Mouse (Mus musculus) midbrain, postnatal 0 days (tissue): ENCODE data around the gene Palld. TPM values are rescaled to one million over a fixed set of nuclear protein-coding genes. Genes with fewer than 3 reads are reported as not detected.

Source experiments
- ATAC-seq: fragments of 200-750 bp; cut with Nextera tagmentation; 2 replicates; pipeline ENCODE4 v1.8.0; 2017; ENCODE audit warnings: moderate number of reproducible peaks, mild to moderate bottlenecking, moderate TSS enrichment, moderate library complexity; ENCODE audit not compliant: low FRiP score
- DNase-seq: peaks from one replicate; pipeline ENCODE4 v3.0.0-alpha.2; 2015; ENCODE audit warnings: low spot score
- H3K27ac ChIP-seq: fragments of 300-500 bp; sonication (generic); 2 replicates; pipeline ENCODE4 v1.5.1; 2014; ENCODE audit warnings: low read depth, mild to moderate bottlenecking, low read length, mixed read lengths
- H3K27me3 ChIP-seq: fragments of 300-500 bp; sonication (generic); 2 replicates; pipeline ENCODE4 v1.6.1; 2014; ENCODE audit warnings: low read length, control low read depth, mixed read lengths; ENCODE audit not compliant: insufficient read depth
- H3K36me3 ChIP-seq: fragments of 300-500 bp; sonication (generic); 2 replicates; pipeline ENCODE4 v1.6.1; 2014; ENCODE audit warnings: low read length, control low read depth, mixed read lengths; ENCODE audit not compliant: insufficient read depth
- H3K4me1 ChIP-seq: fragments of 300-500 bp; sonication (generic); 2 replicates; pipeline ENCODE4 v1.6.1; 2014; ENCODE audit warnings: mild to moderate bottlenecking, control low read depth, antibody characterized with exemption, low read length, mixed read lengths; ENCODE audit not compliant: insufficient read depth
- H3K4me2 ChIP-seq: fragments of 300-500 bp; sonication (generic); 2 replicates; pipeline ENCODE4 v1.6.1; 2014; ENCODE audit warnings: low read depth, mild to moderate bottlenecking, low read length, mixed read lengths; ENCODE audit not compliant: poor library complexity, severe bottlenecking
- H3K4me3 ChIP-seq: fragments of 300-500 bp; sonication (generic); 2 replicates; pipeline ENCODE4 v1.5.1; 2014; ENCODE audit warnings: low read depth, mild to moderate bottlenecking, low read length, moderate library complexity
- H3K9ac ChIP-seq: fragments of 300-500 bp; sonication (generic); replicated peaks from 2 replicates; pipeline ENCODE4 v1.6.1; 2014; ENCODE audit warnings: mild to moderate bottlenecking, low read length, moderate library complexity, mixed read lengths; ENCODE audit not compliant: poor library complexity, severe bottlenecking
- H3K9me3 ChIP-seq: fragments of 300-500 bp; sonication (generic); 2 replicates; pipeline ENCODE4 v1.6.1; 2016; ENCODE audit warnings: low read length, control low read depth
- CTCF ChIP-seq: IDR thresholded peaks from 2 replicates; pipeline ENCODE4 v1.5.1; 2016; ENCODE audit warnings: antibody characterized with exemption, mild to moderate bottlenecking
- WGBS: fragments of 180-500 bp; shearing (Covaris S2); extraction: QIAGEN DNeasy Blood & Tissue Kit; methylation state at CpG from one replicate; pipeline ENCODE4 v1.1.7; 2014; 5-methylcytosine and 5-hydroxymethylcytosine counted together
- polyA plus RNA-seq: library from polyadenylated mRNA; unstranded; fragments of >200 nt; fragmentation: Nextera tagmentation; extraction: Ambion mirVana; gene quantifications from 2 replicates; pipeline ENCODE4 v1.2.1, GENCODE M21; 2015
- total RNA-seq: library from RNA; depleted of rRNA; stranded (reverse); fragments of >200 nt; gene quantifications from 2 replicates; pipeline ENCODE4 v1.2.3, GENCODE M21; 2014

The Palld gene
- total and polyA plus RNA-seq, 2 experiments from 2014 or later, result 3.9 to 10.8 TPM

GRCm38 (mm10) chr8:61569721-61570120 lies 332.8 kb downstream of the Palld start:
- DNase-seq (no peak), ATAC-seq (no peak)
- Histone ChIP-seq H3K9ac (no peak overlapping the region), H3K27me3 (no peaks in the 10 kb centered on the region), H3K4me3 (no peak overlapping the region), H3K36me3 (no peaks in the 10 kb centered on the region), H3K4me1 (no peaks in the 10 kb centered on the region), H3K27ac (no peak overlapping the region), H3K4me2 (no peak overlapping the region), H3K9me3 (no peaks in the 10 kb centered on the region)
- 47% methylated on average over 4 of the region's 4 CpGs for WGBS
- TF ChIP-seq CTCF, result no peak

DNA sequence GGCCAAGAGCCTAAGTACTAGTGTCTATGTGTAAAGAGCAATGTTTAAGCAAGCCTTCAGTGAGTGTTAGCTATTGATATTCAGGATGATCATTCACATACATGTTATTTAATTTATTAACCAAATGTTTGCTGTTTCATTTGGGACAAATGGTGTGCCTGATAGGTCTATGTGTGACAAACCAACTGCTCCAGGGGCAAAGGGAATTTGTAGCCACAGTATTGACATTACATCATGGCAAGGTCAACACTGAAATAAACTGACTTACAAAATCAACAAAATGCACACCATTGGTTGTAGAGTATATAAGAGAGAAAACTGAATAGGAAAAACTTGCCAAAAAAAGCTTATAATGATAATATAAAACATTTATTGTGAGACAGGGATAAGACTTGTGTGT lies 333.3 kb downstream of the Palld start:
- Histone ChIP-seq H3K27ac (no peak overlapping the region), H3K9ac (no peak overlapping the region), H3K4me1 (no peaks in the 10 kb centered on the region), H3K9me3 (no peaks in the 10 kb centered on the region), H3K36me3 (no peaks in the 10 kb centered on the region), H3K27me3 (no peaks in the 10 kb centered on the region), H3K4me2 (no peak overlapping the region), H3K4me3 (no peak overlapping the region)
- DNase-seq (no peak), ATAC-seq (no peak)
- TF ChIP-seq CTCF, result no peak

GRCm38 (mm10) chr8:61563378-61563777 lies 339.1 kb downstream of the Palld start:
- 76% methylated on average over 4 of the region's 4 CpGs for WGBS
- no peak overlapping the region for H3K27ac ChIP-seq
- H3K27me3 ChIP-seq, result no peaks in the 10 kb centered on the region
- no peak overlapping the region for H3K4me2 ChIP-seq
- H3K9me3 ChIP-seq, result no peaks in the 10 kb centered on the region
- H3K4me1 ChIP-seq, result no peaks in the 10 kb centered on the region
- no peaks in the 10 kb centered on the region for H3K36me3 ChIP-seq
- DNase-seq (no peak), ATAC-seq (no peak)
- TF ChIP-seq CTCF, result no peak
- H3K9ac ChIP-seq, result no peak overlapping the region
- H3K4me3 ChIP-seq, result no peak overlapping the region

- H3K9me3 ChIP-seq, result no peaks in the 10 kb centered on the region
- H3K36me3 ChIP-seq, result no peaks in the 10 kb centered on the region
- no peak overlapping the region for H3K4me3 ChIP-seq
- 91% methylated on average over 4 of the region's 4 CpGs for WGBS
- no peak overlapping the region for H3K4me2 ChIP-seq
- H3K27ac ChIP-seq, result no peak overlapping the region
- ATAC-seq, result no peak
- no peak for TF ChIP-seq CTCF
- H3K4me1 ChIP-seq, result no peaks in the 10 kb centered on the region
- H3K27me3 ChIP-seq, result no peaks in the 10 kb centered on the region
- no peak overlapping the region for H3K9ac ChIP-seq
- DNase-seq, result no peak
Observed at GRCm38 (mm10) chr8:61562626-61563025, 339.9 kb downstream of the Palld start.

- WGBS, result 97% methylated on average over 5 of the region's 5 CpGs
- Histone ChIP-seq H3K27ac (no peak overlapping the region), H3K4me3 (no peak overlapping the region), H3K27me3 (no peaks in the 10 kb centered on the region), H3K4me2 (no peak overlapping the region), H3K4me1 (no peaks in the 10 kb centered on the region), H3K9ac (no peak overlapping the region), H3K9me3 (no peaks in the 10 kb centered on the region), H3K36me3 (no peaks in the 10 kb centered on the region)
- DNase-seq (no peak), ATAC-seq (no peak)
- no peak for TF ChIP-seq CTCF
Observed at GRCm38 (mm10) chr8:61561220-61561619, 341.3 kb downstream of the Palld start.

GRCm38 (mm10) chr8:61559979-61560378 lies 342.5 kb downstream of the Palld start:
- no peak overlapping the region for H3K27ac ChIP-seq
- H3K4me1 ChIP-seq, result no peaks in the 10 kb centered on the region
- H3K9me3 ChIP-seq, result no peaks in the 10 kb centered on the region
- no peaks in the 10 kb centered on the region for H3K36me3 ChIP-seq
- TF ChIP-seq CTCF, result no peak
- 94% methylated on average over 4 of the region's 4 CpGs for WGBS
- no peak overlapping the region for H3K9ac ChIP-seq
- DNase-seq, result no peak
- no peak for ATAC-seq
- H3K4me2 ChIP-seq, result no peak overlapping the region
- no peaks in the 10 kb centered on the region for H3K27me3 ChIP-seq
- no peak overlapping the region for H3K4me3 ChIP-seq
